Mouse (Mus musculus) myocyte (in vitro differentiated cells): ENCODE results near the gene Slc35f1.

Experiments used
- MAX ChIP-seq: IDR thresholded peaks from one replicate; pipeline ENCODE4 v1.6.1; 2011; ENCODE audit warnings: low read depth, mild to moderate bottlenecking, control low read depth
- REST ChIP-seq: IDR thresholded peaks from one replicate; pipeline ENCODE4 v1.6.1; 2011; ENCODE audit warnings: mild to moderate bottlenecking, control low read depth, moderate library complexity; ENCODE audit not compliant: insufficient read depth, insufficient read length
- TCF3 ChIP-seq: IDR thresholded peaks from one replicate; pipeline ENCODE4 v1.6.1; 2011; ENCODE audit warnings: low read depth, control low read depth; ENCODE audit not compliant: insufficient read length

GRCm38 (mm10) chr10:52851994-52852393, 161.7 kb downstream of the Slc35f1 start:
- TF ChIP-seq MAX, result no peak
- TF ChIP-seq REST, result no peak
- no peak for TF ChIP-seq TCF3
